Mouse (Mus musculus): ENCODE results near the gene Myo1e.

The Myo1e gene

DNA sequence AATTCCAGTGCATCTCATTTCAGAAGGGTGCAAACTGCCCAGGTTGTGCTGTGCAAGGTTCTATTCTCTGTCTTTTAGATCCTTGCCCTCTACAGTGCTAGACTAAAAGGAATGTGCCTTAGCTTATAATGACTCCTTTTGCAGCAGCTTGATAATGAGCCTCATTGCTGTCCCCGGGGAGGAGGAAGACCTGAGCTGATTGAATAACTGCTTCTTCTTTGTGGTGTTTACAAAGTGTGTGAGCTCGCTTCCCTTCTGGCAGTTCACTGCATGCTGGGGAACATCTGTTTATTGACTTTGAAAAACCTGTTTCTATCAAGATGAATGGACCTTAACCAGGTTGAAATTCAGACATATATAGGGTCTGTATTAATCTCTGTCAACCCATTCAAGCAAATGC, 89.8 kb downstream of the Myo1e start:
- no peak for DNase-seq

DNA sequence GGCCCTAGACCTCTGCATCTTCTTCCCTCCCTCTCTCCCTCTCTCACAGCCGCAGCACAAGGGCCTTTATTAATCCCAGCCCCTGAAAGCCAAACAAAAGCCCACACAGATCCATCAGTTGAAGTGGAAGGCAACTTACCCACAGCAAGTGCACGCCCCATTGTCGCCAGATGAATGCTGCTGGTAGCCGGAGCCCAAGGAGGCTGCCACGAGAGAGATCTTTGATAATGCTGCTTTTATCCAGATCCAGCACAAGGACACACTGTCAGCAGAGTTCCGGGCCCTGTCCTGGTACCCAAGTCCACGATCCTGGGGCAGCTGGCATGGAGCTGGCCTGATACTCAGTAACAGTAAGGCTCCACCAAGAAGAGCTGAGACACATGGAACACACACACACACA, 91.1 kb downstream of the Myo1e start:
- no peak for DNase-seq

DNA sequence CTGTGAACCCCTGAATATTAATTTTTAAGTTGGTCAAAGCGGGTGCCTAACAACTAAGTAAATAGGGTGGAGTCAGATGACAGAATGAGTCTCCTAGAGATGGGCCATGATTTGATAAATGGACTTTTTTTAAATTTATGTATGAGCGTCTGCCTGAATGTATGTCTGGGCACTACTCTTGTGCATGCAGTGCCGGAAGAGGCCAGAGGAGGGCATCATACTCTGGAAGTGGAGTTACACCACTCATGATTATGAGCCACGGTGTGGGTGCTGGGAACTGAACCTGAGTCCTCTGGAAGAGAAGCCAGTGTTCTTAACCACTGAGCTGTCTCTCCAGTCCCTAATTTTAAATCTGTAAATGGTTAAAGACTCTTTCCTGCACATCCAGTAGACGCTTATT, 93.6 kb downstream of the Myo1e start:
- no peak for DNase-seq

DNA sequence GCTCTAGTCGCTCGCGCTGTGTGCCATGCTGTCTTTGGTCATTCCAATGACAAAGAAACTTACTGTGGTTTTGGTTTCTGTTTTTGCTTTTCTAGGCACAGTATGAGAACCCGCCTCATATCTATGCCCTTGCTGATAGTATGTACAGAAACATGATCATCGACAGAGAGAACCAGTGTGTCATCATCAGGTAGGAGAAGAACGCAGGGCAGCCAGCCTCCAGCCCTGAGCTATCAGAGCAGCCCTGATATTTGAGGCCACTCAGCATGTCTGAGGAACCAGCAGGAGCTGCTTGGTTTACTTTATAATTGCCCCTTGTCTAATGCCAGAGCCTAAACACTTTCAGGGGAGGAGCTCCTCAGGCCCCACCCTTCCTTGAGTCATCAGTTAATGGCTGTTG, 94.4 kb downstream of the Myo1e start:
- DNase-seq: no peak

DNA sequence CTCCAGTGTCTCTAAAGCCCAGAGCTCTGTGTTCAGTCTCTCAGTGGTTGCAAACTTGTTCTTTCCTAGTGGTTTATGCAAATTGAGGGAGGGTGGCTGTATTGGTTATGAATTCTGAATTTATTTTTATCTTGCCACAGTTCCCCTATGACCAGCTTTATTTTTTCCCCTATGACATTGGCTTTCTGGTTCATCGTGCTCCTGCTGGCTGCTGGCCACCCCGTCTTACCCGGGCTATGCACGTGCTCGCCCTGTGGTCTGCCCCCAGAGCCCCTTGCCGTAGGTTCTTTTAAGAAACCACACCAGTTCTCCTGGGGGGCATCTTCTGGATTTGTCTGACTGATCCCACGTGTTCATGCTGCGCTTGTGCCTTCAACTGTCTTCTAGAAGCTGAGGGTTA, 97.8 kb downstream of the Myo1e start:
- no peak for DNase-seq

DNA sequence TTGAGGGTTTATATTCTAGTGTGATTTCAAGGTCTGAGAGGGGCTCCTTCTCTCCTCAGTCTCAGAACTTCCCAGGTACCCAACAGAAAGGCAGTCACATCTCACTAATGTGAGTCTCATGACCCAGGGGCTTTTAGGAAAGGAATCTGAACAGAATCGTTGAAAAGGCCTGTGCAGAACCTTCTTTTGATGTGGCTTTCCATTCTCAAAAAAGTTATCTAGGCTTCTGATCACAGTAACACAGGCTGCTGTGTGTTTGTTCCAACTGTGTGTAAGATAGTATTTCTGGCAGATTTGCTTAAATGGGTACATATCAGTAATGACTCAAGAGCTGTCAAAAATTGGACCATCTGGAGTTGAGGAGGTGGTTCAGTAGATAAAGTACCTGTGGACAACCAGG, 102.9 kb downstream of the Myo1e start:
- DNase-seq: no peak

DNA sequence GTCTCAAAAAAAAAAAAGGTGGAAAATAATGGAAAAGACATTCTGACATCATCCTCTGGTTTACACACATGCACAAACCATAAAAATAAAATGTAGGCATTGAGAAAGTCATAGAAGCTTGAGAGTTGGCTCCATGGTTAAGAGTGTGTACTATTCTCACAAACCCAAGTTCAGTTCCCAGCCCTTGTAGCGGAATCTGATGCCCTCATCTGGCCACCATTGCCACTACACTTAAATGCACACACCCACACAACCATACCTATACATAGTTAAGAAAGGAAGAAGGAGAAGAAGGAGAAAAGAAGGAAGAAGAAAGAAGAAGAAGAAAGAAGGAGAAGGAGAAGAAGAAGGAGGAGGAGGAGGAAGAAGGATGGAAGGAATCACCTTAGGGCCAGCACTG, 106.9 kb downstream of the Myo1e start:
- no peak for DNase-seq

DNA sequence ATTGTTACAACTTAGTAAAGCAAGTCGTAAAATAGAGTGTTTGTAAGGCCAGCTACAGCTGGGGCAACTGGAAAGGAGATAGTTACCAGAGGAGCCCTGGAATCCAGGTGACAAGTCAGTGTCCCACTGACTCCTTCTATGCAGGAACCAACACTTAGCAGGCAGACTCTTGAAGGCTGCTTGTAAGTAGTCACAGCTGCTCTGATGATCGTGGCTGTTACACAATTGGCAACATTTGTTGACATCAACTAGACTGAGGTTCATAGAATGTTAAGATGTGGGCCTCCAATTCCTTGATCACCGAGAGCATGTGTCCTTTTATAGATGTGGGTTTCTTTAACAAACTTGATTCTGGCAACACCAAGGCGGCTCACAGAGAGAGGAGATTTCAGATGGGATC, 108.0 kb downstream of the Myo1e start:
- DNase-seq: no peak

DNA sequence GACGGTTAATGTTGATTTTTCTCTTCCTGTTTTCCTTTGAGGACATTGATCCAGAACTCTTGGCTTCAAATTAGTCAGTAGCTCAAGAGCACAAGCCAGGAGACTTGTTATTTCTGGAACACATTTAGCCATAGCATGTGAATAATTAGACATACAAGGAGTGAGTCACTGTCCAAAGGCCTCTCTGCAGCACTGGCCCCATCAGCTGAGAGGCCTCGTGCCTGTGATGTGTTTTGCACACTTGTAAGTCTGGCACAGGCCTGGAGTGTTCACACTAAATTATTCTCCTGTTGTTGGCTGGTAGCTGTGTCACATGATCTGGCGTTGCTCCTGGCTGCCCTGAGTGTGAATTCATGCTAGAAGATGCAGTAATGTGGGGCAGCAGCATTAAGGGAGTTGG, 111.5 kb downstream of the Myo1e start:
- DNase-seq: peak; percentile 50

DNA sequence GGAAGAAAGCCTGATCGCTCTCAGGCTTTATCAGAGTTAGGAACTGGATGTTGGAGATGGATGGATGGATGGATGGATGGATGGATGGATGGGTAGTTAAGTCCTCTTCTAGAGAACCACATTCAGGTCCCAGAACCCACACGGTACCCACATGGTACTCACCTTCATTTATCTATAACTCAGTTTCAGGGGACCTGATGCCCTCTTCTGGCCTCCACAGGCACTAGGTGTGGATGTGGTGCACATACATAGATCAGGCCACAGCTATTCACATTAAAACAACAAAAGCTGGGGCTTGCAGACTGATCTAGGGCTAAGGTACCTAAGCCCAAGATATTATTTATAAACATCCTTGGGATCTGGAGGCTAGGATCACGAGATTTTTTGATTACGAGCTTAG, 117.2 kb downstream of the Myo1e start:
- no peak for DNase-seq

DNA sequence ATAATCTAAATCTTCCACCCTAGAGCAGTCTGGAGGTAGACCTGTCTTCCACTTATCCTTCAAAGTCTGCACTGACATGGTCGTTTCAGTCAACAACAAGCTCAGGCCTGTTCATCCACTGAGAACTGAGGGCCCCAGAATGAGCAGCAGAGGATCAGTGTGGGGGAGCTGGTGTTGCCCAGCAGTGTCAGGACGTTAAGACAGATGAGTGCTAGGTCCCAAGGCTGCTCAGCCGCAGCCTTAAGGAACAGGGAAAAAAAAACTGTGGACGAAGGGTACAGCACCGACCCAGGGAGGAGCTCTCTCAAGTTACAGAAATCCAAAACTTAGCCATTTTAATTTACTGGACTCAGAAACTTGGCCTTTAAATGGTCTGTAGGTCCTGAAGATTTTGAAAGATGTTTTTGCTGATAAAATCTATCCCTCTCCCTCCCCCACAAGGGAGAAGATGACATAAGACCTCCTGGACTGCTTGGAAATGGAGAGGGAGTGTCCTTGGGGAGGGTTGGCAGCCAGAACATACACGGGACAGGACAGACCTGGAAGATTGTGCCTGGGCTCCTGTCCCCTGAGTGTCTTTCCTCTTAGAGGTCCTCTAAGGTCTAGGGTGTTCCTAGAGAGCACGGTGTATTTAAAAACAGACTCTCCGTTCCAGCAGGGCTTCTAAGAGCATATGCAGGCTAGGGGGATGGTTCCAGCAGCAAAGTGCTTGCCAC, 118.9 kb downstream of the Myo1e start:
- DNase-seq: no peak

DNA sequence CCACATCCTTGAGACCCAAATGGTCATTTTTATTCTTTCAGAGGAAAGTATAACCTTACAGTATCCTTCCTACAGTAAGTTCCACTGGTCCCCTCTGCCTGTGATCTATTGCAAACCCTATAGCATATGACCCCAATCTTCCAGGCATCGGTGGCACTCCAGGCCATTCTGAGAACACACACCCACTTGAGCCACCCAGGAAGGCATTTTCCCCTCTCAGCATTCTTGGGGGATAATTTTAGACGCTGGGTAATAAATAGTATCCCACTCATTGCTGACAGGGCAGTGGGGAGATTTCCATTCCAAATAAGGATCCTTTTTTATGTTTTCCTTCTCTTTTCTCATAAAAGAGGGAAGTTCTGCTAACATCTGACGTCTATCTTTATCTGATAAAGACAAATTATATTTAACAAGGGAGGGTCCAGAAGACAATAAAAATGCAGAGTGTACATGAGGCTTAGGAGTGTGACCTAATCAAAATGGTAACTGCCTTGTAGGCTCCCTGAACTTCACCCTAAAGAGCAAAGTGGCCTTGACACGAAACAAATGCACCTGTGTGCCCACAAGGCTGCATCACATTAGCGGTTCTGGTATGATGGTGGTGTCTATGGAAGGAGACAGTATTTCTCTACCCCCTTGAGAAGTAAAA, 121.2 kb downstream of the Myo1e start:
- DNase-seq: no peak

DNA sequence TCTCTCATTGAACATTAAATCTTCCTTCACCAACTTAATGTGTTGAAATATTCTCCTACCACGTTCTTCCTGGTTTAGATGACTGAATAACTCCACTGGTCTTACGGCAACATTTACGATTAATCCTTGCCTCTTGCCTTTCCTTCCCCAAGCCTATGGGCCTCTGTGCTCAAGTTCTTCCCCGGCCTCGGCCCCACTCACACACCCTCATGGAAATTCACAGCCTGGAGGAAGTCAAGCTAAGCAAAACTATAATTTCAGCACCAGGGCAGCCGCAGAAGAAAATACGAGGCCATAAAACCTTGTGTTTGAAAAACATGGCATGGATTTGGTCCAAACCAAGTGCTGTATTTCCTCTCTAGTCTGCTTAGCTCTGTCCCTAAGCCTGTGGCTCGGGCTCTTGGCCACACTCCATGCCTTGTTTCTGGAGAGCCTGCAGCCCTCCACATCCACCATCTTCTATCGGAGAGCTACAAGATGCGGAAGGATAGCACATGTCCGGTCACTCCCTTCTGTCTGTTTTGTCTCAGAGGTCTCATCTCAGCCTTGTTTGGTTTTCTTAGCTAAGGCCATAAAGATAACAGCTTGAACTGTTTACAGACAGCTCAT, 124.7 kb downstream of the Myo1e start:
- peak; percentile 73 for DNase-seq

DNA sequence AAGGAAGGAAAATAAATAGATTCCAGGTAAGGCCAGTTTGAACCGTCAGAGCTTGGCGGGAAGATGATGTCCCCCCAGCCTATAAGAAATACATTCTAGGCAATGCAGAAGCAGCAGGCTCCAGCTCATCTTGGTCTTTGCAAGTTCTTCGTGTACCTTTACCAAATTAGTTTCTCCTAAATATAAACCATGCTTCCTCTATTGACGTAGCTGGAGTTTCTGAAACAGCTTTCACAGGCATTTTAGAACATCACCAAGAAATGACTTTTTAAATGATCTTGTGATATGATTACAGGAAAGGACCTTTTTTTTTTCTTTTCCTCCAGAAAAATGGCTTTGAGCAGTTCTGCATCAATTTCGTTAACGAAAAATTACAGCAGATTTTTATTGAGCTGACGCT, 131.2 kb downstream of the Myo1e start:
- DNase-seq: no peak

DNA sequence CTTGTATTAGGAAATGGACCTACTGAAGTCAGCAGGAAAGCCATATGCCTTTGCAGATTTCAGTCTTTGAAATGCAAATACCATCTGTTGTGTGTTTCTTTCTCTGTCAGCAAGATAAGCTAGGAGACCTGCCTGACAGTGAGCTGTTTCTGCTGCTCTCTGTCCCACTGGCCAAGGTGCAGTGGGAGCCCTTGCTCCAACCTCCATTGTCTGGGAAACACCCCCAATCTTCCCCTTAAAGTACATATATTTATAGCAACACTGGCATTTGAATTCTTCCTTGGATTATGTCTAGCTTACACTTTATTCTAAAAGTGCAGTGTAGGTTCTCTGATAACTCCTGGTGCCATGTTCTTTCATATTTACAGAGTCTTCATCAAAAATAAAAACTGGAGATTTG, 131.7 kb downstream of the Myo1e start:
- DNase-seq: no peak

DNA sequence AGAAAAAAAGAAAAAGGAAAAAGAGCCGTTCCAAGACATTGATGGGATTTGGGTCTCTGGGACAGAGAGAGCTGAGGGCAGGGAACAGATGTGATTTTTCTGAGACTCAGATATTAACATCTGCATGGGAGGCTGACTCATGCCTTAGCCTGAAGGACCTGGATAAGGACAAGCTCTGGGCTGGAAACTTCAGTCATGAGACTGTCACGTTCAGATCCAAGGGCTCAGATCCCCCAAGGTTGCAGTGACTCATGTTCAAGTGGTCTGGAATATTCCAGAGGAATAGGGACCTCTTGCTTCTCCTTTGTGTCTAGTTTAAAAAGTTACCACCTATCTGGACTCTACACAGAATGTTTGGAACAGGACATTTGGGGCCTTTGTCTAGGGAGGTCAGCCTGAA, 142.1 kb downstream of the Myo1e start:
- DNase-seq: no peak

DNA sequence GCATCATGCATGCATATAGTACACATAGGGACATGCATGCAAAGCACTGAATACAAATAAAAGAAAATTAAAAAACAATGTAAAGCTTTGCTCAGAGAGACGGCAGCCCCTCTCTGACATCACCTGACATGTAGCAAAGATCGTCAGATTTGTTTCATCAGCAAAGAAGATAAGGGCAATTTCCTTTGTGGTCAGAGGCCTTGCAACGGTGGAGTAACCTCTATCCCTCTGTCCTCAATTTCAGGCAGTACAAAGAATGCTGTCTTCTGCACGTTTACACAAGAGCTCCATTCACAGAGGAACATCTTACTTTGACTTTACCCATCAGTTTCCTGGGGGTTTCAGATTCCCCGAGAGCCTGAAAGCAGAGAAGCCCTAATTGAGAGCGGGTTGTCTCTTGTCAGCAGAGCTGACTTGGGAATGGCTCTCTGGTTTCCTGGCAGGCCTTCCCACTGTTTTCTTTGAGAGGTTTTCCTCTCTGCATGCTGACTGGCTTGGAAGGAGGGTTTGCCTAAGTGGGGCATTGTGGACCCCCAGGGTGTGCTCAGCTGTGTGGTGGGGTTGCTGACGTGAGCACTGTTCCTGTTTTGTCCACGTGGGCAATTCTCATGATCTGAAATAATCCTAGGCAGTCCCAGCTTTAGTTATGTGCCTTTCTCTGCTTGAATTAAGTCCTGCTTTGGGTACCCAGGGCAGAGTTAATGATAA, 144.6 kb downstream of the Myo1e start:
- DNase-seq: no peak

DNA sequence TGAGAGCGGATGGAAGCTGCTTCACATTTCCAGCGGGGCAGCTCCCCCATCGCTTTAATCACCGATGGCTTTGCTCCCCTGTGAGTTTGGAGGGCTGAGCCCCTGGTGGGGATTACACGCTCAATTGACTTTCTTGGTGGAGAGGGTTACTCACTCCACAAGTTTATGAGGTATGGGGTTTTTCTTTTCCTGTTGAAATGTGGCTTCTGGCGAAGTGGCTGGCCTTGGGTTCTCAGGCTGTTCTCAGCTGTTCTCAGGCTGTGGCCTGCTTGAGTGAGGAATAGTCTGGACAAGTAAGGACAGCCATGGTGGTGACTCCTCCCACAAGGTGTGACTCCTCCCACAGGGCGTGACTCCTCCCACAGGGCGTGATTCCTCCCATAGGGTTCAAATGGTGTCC, 149.1 kb downstream of the Myo1e start:
- peak; percentile 39 for DNase-seq

DNA sequence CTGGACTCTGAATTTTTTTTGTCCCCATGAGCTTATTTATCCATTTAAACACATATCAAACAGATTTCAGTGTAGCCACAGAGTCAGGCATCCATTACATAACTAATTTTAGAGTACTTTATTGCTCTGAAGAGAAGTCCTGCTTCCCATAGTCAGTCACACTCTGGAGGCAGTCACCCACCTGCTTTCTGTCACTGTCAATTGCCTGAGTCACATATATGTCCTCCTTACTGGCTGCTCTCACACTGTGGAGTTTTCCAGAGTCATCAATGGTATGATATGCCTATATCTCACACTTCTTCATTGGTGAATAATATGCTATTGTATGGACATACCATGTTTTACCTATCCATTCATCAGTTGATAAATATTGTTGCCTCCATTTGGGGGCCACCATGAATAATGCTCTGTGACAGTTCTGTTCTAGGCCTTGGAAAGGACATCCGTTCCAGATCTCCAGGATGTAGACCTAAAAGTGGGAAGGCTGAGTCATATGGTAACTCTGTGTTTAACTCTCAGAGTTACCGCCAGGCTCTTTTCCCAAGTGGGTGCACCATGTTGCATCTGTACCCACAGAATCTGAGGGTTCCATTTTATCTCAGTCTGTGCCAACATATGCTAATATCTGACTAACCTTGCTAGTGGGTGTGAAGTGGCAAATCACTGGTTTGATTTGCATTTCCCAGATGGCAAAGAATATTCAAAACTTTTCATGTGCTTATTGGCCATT, 152.4 kb downstream of the Myo1e start:
- DNase-seq: no peak

DNA sequence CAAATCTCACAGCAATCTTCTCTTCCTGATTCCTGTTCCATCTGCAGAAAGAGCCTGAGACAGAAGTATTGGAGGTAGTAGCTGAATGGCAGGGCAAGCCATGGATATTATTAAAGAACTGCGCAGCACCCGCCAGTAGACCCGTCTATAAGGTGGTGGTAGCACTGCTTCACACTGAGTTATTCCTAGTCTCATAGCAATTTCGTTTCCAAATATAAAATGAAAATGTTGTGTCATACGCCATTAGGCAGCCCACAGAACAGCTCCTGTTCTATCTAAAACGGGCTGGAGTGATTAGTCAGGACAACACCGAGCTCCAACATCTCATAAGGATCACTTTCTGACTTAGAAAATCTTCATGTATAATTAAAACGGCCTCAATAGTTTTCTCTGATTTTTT, 157.6 kb downstream of the Myo1e start:
- DNase-seq: no peak

DNA sequence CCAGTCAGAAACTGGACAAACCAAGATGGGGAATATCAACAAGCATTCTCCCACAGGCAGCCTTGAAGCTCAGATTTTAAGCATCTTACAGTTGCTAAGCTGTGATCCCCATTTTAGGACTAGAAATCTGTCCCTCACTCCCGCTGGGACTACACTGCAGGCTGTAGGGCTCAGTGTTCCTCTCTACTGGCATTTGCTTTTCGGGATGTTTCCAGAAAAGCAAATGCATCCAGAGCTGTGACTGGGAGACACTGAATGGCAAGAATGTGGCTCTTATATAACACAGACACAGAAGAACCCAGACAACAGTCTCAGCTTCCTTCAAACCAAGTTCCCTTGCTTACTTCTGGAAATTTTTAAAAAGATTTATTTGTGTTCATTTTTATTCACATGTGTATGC, 158.8 kb downstream of the Myo1e start:
- DNase-seq: no peak

DNA sequence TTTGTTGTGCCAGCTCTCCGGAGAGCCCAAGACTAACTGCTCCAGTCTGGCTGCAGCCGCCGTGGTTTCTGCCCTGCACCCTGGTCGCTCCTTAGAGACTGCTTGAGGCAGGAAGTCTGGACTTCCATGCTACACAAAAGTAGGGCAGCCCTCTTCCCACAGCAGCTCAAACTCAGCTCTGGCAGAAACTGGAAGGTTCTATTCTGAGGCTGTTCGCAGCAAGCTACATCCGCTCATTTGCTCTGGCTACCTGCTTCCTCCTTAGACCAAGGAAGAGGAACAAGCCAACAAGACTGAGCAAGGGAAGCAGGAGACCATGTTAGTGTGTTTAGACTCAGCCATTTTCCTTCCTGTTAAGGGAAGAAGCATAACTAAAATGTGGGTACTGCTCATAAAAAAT, 159.7 kb downstream of the Myo1e start:
- no peak for DNase-seq

DNA sequence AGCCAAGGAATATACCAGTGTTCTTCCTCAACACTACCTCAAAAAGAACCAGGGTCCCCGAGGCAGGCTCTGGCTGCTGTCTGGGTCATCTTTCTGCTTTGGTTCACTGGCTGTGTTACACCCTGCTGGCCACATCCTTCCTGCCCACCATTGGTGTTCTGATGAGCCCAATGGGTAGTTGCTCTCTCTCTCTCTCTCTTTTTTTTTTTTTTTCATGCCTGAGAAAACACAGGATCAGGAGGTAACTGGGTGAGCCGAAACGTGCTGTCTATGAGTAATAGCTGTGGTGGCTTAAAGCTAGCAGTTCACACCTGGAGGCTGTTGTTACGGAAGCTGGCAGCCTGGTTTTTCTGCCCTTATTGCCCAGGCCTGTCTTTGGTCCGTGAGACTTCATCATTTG, 164.5 kb downstream of the Myo1e start:
- no peak for DNase-seq
